Mouse (Mus musculus) spleen, postnatal 36 days (tissue): ENCODE measurements around the gene Ttc23l.
A peak's percentile ranks its signal among the peaks of the same experiment; 100 is the strongest.
"Not testable (repeated sequence)": the region's sequence is repeated elsewhere in the genome, so short reads cannot be mapped to it uniquely, and the experiment has no call there.

Source experiments
- DNase-seq, 2 experiments: peaks; one replicate each; pipeline ENCODE4 v3.0.0; 2022; ENCODE audit warnings: low spot score in 2 of 2, mixed read lengths in 1 of 2

Ttc23l gene

GRCm38 (mm10) chr15:10558465-10558864, at the start of gene Ttc23l:
Gene Ttc23l, minus strand, starts transcription at chr15:10558668.
- no peak for DNase-seq

GRCm38 (mm10) chr15:10599413-10599812, 40.9 kb upstream of the Ttc23l start:
- no peak for DNase-seq

- DNase-seq: no peak
Observed at GRCm38 (mm10) chr15:10598259-10599225, 40.1 kb upstream of the Ttc23l start.

- no peak for DNase-seq
Observed at GRCm38 (mm10) chr15:10596871-10597270, 38.4 kb upstream of the Ttc23l start.

- no peak for DNase-seq
Observed at GRCm38 (mm10) chr15:10595408-10595807, 36.9 kb upstream of the Ttc23l start.

GRCm38 (mm10) chr15:10594910-10595309, 36.4 kb upstream of the Ttc23l start:
- no peak for DNase-seq

- DNase-seq: no peak
Observed at GRCm38 (mm10) chr15:10593094-10593493, 34.6 kb upstream of the Ttc23l start.

GRCm38 (mm10) chr15:10586565-10586964, 28.1 kb upstream of the Ttc23l start:
- DNase-seq: no peak

- no peak for DNase-seq
Observed at GRCm38 (mm10) chr15:10584359-10585187, 26.1 kb upstream of the Ttc23l start.

GRCm38 (mm10) chr15:10583408-10583807, 24.9 kb upstream of the Ttc23l start:
- DNase-seq: peak; percentile 56 to 60

- DNase-seq: no peak
Observed at GRCm38 (mm10) chr15:10579159-10579558, 20.7 kb upstream of the Ttc23l start.

GRCm38 (mm10) chr15:10566486-10566885, 8.0 kb upstream of the Ttc23l start:
- DNase-seq: no peak

GRCm38 (mm10) chr15:10564201-10564600, 5.7 kb upstream of the Ttc23l start:
- no peak for DNase-seq

GRCm38 (mm10) chr15:10562281-10562680, 3.8 kb upstream of the Ttc23l start:
- no peak for DNase-seq

- no peak for DNase-seq
Observed at GRCm38 (mm10) chr15:10560005-10560404, 1.5 kb upstream of the Ttc23l start.

GRCm38 (mm10) chr15:10554336-10554735, 4.1 kb downstream of the Ttc23l start:
- DNase-seq: no peak

- DNase-seq: no peak
Observed at GRCm38 (mm10) chr15:10540271-10541088, 18.0 kb downstream of the Ttc23l start.

- no peak for DNase-seq
Observed at GRCm38 (mm10) chr15:10535969-10536368, 22.5 kb downstream of the Ttc23l start.

- no peak for DNase-seq
Observed at GRCm38 (mm10) chr15:10534591-10534990, 23.9 kb downstream of the Ttc23l start.

GRCm38 (mm10) chr15:10533361-10533760, 25.1 kb downstream of the Ttc23l start:
- DNase-seq: not testable (repeated sequence)

GRCm38 (mm10) chr15:10531352-10531751, 27.1 kb downstream of the Ttc23l start:
- no peak for DNase-seq

- no peak for DNase-seq
Observed at GRCm38 (mm10) chr15:10525896-10526295, 32.6 kb downstream of the Ttc23l start.
